Mouse (Mus musculus) liver, postnatal 0 days (tissue): ENCODE measurements at regions not wholly inside any gene's neighbourhood (a gene's known extent, or its start where the extent isn't known, plus 50 kb on each side); places are given as distances from the start of the nearest gene placed in this dataset.

ENCODE experiments used
- ATAC-seq: fragments of 200-750 bp; cut with Nextera tagmentation; 2 replicates; pipeline ENCODE4 v1.8.0; 2017; ENCODE audit warnings: mild to moderate bottlenecking, moderate library complexity
- DNase-seq: peaks from one replicate; pipeline ENCODE4 v3.0.0-alpha.2; 2016
- H3K27ac ChIP-seq: fragments of 300-500 bp; sonication (generic); 2 replicates; pipeline ENCODE4 v1.5.1; 2014; ENCODE audit warnings: antibody characterized with exemption, moderate library complexity, mild to moderate bottlenecking, low read depth
- H3K27me3 ChIP-seq: fragments of 300-500 bp; sonication (generic); 2 replicates; pipeline ENCODE4 v1.6.1; 2014; ENCODE audit warnings: low read length, control low read depth, mixed read lengths; ENCODE audit not compliant: insufficient read depth
- H3K36me3 ChIP-seq: fragments of 300-500 bp; sonication (generic); replicated peaks from 2 replicates; pipeline ENCODE4 v1.6.1; 2014; ENCODE audit warnings: mild to moderate bottlenecking, control low read depth, low read length, moderate library complexity, mixed read lengths; ENCODE audit not compliant: insufficient read depth
- H3K4me1 ChIP-seq: fragments of 300-500 bp; sonication (generic); 2 replicates; pipeline ENCODE4 v1.6.1; 2014; ENCODE audit warnings: antibody characterized with exemption, mild to moderate bottlenecking, control low read depth; ENCODE audit not compliant: insufficient read depth
- H3K4me2 ChIP-seq: fragments of 300-500 bp; sonication (generic); 2 replicates; pipeline ENCODE4 v1.6.1; 2014; ENCODE audit warnings: low read depth, mild to moderate bottlenecking, low read length, moderate library complexity, mixed read lengths
- H3K4me3 ChIP-seq: fragments of 300-500 bp; sonication (generic); 2 replicates; pipeline ENCODE4 v1.5.1; 2014; ENCODE audit warnings: low read depth, low read length
- H3K9ac ChIP-seq: fragments of 300-500 bp; sonication (generic); replicated peaks from 2 replicates; pipeline ENCODE4 v1.6.1; 2014; ENCODE audit warnings: mild to moderate bottlenecking, moderate library complexity
- H3K9me3 ChIP-seq: fragments of 300-500 bp; sonication (generic); 2 replicates; pipeline ENCODE4 v1.6.1; 2016; ENCODE audit warnings: mild to moderate bottlenecking, control low read depth, low read length, mixed read lengths
- CTCF ChIP-seq: sonication (generic); IDR thresholded peaks from 2 replicates; pipeline ENCODE4 v1.5.1; 2016; ENCODE audit warnings: antibody characterized with exemption, low read depth
- EP300 ChIP-seq: IDR thresholded peaks from 2 replicates; pipeline ENCODE4 v1.6.1; 2016; ENCODE audit warnings: antibody characterized with exemption, low read depth, mild to moderate bottlenecking
- WGBS: fragments of 180-500 bp; shearing (Covaris S2); extraction: QIAGEN DNeasy Blood & Tissue Kit; methylation state at CpG from one replicate; pipeline ENCODE4 v1.1.7; 2014; ENCODE audit not compliant: insufficient replicate concordance; 5-methylcytosine and 5-hydroxymethylcytosine counted together

DNA sequence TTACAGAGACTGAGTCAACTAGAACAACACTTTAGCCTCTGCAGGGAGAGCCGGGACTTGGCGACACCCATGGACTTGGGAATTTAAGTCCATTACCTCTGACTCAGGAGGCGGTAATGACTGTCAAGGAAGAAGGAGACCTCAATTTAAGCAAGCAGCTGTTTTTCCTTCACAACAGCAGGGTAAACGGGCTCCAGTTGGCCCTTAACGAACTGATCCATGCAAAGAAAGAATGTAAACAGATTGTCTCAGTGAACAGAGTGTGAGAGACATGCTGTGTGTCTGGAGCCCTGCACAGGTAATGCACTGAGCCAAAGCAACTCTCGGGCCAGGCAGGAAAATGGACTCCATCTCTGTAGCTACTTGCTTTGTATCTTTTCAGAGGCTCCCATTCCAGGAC lies 98.5 kb upstream of the Maf start:
- 65% methylated on average over 6 of the region's 6 CpGs for WGBS
- no peak overlapping the region for H3K4me3 ChIP-seq
- TF ChIP-seq CTCF: no peak
- no peak for TF ChIP-seq EP300
- no peaks in the 10 kb centered on the region for H3K4me1 ChIP-seq
- no peak overlapping the region for H3K4me2 ChIP-seq
- H3K27ac ChIP-seq: no peak overlapping the region
- H3K36me3 ChIP-seq: no peaks in the 10 kb centered on the region
- H3K9ac ChIP-seq: no peak overlapping the region
- H3K27me3 ChIP-seq: no peaks in the 10 kb centered on the region
- no peak for ATAC-seq
- no peaks in the 10 kb centered on the region for H3K9me3 ChIP-seq
- DNase-seq: no peak

DNA sequence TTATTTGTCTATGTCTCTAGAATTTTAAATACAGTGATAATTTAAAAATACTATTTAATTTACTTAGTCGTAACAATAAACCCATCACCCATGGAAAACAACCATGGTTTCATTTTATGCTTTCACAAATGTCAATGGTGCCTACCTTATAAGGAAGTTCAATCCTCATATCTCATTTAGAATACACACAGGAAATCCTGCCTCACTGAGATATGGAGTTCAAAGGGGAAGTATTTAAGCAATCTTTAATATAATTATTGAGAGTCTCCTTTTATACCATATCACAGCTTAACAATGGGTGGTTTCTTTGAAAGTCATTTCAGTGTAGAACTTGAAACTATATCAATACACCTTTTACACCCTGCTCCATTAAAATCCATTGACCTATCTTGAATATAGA lies 86.0 kb upstream of the Maf start:
- TF ChIP-seq EP300: no peak
- no peak for TF ChIP-seq CTCF
- Histone ChIP-seq H3K4me1 (no peaks in the 10 kb centered on the region), H3K4me2 (no peak overlapping the region), H3K9me3 (no peaks in the 10 kb centered on the region), H3K36me3 (no peaks in the 10 kb centered on the region), H3K9ac (no peak overlapping the region), H3K27me3 (no peaks in the 10 kb centered on the region), H3K27ac (no peak overlapping the region), H3K4me3 (no peak overlapping the region)
- DNase-seq (no peak), ATAC-seq (no peak)
- 37% methylated on average over 1 of the region's 1 CpGs for WGBS

DNA sequence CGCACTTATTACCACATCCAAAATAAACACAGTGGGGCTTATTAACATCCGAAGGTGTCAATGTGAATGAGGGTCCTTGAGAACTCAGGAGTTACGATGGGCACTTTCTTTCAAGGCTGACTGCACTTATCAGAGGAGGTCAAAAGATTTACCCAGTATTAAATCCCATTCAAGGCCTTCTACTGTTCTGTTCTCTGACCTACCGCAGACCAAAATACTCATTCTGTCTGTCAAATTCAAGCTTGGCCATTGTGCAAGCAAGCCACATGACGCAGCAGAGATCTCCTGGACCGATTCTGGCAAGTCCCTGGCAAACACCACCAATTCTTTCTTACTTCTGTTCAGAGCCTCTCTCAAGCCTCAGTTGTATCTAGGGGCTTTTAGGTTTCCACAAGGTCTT lies 80.8 kb upstream of the Maf start:
- no peak for DNase-seq
- no peaks in the 10 kb centered on the region for H3K4me1 ChIP-seq
- no peaks in the 10 kb centered on the region for H3K27me3 ChIP-seq
- TF ChIP-seq EP300: no peak
- no peak for TF ChIP-seq CTCF
- 74% methylated on average over 6 of the region's 6 CpGs for WGBS
- H3K9ac ChIP-seq: no peak overlapping the region
- no peak overlapping the region for H3K27ac ChIP-seq
- H3K4me2 ChIP-seq: no peak overlapping the region
- H3K9me3 ChIP-seq: peaks cover 4% of the 10 kb centered on the region; the same call in 1 of the 2 replicates
- ATAC-seq: no peak
- no peak overlapping the region for H3K4me3 ChIP-seq
- no peaks in the 10 kb centered on the region for H3K36me3 ChIP-seq

DNA sequence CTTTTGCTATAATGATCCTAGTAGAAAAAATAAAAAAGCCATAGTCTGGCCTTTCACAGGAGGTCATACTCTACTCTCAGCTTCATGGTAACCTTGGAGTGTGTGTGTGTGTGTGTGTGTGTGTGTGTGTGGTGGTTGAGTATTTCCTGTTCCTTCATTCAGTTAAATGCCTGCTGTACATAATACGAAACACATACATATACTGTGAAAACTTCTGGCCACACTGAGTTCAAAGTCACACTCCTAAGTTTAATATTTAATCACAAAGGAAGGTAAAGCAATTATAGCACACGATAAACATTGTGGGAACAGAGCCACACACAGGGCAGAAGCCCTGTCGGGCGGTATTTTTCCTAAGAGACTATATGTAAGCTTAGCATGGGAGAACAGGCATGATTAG lies 78.6 kb upstream of the Maf start:
- Histone ChIP-seq H3K4me2 (no peak overlapping the region), H3K36me3 (no peaks in the 10 kb centered on the region), H3K9me3 (peaks cover 4% of the 10 kb centered on the region; the same call in 1 of the 2 replicates), H3K4me3 (no peak overlapping the region), H3K27me3 (no peaks in the 10 kb centered on the region), H3K9ac (no peak overlapping the region), H3K4me1 (no peaks in the 10 kb centered on the region), H3K27ac (no peak overlapping the region)
- no peak for TF ChIP-seq EP300
- TF ChIP-seq CTCF: no peak
- no peak for DNase-seq
- 66% methylated on average over 4 of the region's 4 CpGs for WGBS
- ATAC-seq: no peak

GRCm38 (mm10) chr8:115785769-115786168 lies 78.2 kb upstream of the Maf start:
- Histone ChIP-seq H3K9ac (no peak overlapping the region), H3K4me2 (no peak overlapping the region), H3K9me3 (peaks cover 4% of the 10 kb centered on the region; the same call in 1 of the 2 replicates), H3K4me1 (no peaks in the 10 kb centered on the region), H3K36me3 (no peaks in the 10 kb centered on the region), H3K4me3 (no peak overlapping the region), H3K27ac (no peak overlapping the region), H3K27me3 (no peaks in the 10 kb centered on the region)
- TF ChIP-seq EP300: no peak
- no peak for TF ChIP-seq CTCF
- DNase-seq (no peak), ATAC-seq (no peak)
- 91% methylated on average over 3 of the region's 3 CpGs for WGBS

DNA sequence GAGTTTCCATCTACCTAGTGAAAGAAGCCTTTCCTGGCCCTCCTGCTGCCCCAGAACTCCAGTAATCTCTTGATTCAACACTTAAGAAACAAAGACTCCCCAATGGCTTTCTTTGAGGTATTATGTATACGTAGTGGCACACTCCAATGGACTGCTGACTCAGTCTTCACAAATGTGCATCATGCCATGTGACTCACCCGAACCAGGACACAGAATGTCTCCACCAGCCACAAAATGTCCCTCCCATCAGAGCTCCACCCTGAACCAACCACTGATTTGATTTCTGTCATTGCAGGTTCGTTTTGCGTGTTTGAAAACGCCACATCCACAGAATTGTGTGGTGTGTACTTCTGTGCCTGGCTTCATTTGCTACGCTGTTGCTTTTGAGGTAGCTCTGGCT lies 75.8 kb upstream of the Maf start:
- no peaks in the 10 kb centered on the region for H3K27me3 ChIP-seq
- DNase-seq (no peak), ATAC-seq (no peak)
- H3K4me1 ChIP-seq: no peaks in the 10 kb centered on the region
- peaks cover 4% of the 10 kb centered on the region; the same call in 1 of the 2 replicates for H3K9me3 ChIP-seq
- no peak overlapping the region for H3K4me2 ChIP-seq
- no peaks in the 10 kb centered on the region for H3K36me3 ChIP-seq
- H3K9ac ChIP-seq: no peak overlapping the region
- TF ChIP-seq CTCF (no peak), EP300 (no peak)
- H3K4me3 ChIP-seq: no peak overlapping the region
- 80% methylated on average over 6 of the region's 6 CpGs for WGBS
- H3K27ac ChIP-seq: no peak overlapping the region

GRCm38 (mm10) chr8:115778433-115778832 lies 70.8 kb upstream of the Maf start:
- Histone ChIP-seq H3K27ac (no peak overlapping the region), H3K4me2 (no peak overlapping the region), H3K9me3 (no peaks in the 10 kb centered on the region), H3K4me1 (no peaks in the 10 kb centered on the region), H3K36me3 (no peaks in the 10 kb centered on the region), H3K27me3 (no peaks in the 10 kb centered on the region), H3K9ac (no peak overlapping the region), H3K4me3 (no peak overlapping the region)
- no peak for ATAC-seq
- WGBS: 83% methylated on average over 1 of the region's 1 CpGs
- no peak for DNase-seq
- no peak for TF ChIP-seq EP300
- TF ChIP-seq CTCF: no peak
